Mouse (Mus musculus) cerebellum, postnatal 36 days (tissue): Measurements from ENCODE around the gene Itpr2.

Source experiments
- DNase-seq, 2 experiments: peaks; one replicate each; pipeline ENCODE4 v3.0.0; 2021 to 2022; ENCODE audit warnings: mixed read lengths in 2 of 2

The Itpr2 gene

GRCm38 (mm10) chr6:146136646-146137045, 365.4 kb downstream of the Itpr2 start:
- DNase-seq = peak in 1 of 2 experiments; percentile 25

- DNase-seq = no peak
These were observed 365.8 kb downstream of the Itpr2 start for GRCm38 (mm10) chr6:146136244-146136643.

- DNase-seq = no peak
These were observed 366.7 kb downstream of the Itpr2 start for GRCm38 (mm10) chr6:146135291-146135690.

DNA sequence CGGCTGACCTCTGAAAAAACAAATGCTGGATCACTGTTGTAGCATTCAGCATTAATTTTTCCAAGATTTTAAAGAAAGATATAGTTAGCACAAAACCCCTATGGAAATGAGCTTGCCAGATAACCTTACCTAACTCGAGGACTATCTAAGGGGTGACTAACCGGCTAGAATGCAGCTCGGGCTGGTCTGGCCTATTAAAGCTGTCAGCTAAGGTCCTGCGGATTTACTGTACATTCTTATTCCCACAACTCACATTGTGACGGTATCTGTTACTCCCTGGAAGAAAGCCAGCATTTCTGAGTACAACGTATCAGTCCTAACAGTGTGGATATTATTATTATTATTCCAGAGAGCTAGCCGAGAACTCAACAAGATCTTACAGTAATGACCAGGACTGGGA, 368.1 kb downstream of the Itpr2 start:
- no peak for DNase-seq

- DNase-seq = no peak
These were observed 373.0 kb downstream of the Itpr2 start for GRCm38 (mm10) chr6:146129066-146129465.

DNA sequence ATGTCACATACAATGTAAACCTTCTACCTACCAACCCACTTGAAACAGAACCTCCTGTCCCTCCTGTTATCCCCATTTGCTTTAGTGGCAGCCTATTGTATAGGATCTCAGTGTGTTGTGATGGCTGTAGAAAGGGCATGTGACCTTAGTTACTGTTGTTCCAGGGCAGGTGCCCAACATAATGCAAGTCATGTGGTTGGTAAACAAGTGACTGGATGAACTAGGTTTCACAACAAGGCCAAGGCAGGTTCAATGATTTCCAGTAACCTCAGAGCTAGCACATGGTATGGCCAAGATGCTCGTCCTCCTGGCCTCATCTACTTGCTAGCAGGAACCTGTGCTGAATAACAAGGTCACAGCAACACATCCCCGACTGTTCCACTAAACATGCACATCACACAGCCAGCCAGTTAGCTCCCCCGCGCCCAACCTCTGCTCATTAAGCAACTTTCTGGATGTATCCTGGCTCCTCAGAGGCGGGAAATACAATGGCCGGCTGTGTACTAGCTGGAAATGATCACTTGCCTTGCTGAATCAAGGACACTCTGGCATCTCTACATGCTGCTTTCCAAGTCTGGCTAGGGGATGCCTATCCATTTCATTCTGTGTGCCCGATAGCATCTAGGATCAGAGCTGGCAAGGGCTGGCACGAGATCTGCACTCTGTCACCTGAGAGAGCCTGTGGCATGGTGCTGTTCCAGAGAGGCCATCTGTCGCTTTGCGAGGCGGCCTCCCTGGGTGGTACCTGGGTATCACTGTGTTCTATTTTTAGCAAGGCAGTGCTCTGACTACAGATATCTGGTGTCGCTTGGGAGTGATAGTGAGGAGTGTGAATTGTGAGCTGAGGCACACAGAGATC, 375.0 kb downstream of the Itpr2 start:
- peak; percentile 91 for DNase-seq

DNA sequence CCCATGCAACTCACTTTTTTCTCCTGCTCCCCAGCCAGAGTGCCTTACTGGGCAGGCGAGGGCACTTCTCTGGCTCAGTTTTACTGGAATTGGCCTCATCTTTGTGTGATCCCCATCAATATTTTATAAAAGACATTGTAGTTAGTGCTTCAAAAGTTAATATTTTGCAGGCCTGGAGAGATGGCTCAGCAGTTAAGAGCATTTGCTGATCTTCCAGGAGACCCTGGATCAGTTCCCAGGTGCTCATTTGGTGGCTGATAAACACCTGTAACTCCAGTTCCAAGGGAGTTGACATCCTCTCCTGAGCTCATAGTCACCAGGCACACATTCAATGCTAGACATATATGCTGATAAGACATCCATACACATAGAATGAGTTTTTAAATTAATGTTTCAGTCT, 376.4 kb downstream of the Itpr2 start:
- DNase-seq = no peak

- DNase-seq = no peak
These were observed 377.5 kb downstream of the Itpr2 start for GRCm38 (mm10) chr6:146124479-146124878.

DNA sequence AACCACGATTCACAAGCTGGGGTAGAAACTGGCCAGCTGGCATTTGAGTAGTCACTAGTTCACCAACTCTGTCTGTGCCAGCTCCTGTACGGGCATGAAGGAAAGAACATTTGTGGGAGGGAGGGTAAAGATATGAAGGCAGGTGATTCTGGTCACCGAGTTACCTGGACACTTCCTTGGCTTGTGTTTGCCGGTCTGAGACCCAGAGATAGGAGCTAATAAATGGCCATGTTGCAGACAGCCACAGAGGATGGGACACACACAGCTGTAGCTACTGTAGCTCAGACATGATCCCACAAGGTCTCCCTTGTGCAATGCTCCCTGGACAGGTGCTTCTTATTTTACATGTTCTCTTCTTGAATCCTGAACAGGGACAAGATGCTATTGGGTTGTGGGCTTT, 378.4 kb downstream of the Itpr2 start:
- DNase-seq = no peak

DNA sequence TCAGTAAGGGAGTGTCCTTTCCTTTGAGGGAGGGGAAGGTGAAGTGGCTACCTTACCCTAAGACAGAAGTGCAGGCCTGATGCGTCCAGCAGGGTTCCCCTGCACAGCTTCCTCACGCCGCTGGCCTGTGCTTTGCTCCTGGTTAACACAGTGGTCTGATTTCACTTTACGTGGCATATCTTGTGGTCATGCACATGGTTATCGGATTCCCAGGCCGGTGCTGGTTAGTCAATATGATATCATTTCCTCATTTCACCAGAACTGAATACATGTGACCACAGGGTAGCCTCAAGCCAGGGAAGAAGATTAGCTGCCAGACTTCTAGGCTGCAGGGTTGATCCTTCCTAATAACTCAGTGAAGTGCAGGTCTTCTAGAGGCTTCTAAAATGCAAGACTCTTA, 381.9 kb downstream of the Itpr2 start:
- no peak for DNase-seq

DNA sequence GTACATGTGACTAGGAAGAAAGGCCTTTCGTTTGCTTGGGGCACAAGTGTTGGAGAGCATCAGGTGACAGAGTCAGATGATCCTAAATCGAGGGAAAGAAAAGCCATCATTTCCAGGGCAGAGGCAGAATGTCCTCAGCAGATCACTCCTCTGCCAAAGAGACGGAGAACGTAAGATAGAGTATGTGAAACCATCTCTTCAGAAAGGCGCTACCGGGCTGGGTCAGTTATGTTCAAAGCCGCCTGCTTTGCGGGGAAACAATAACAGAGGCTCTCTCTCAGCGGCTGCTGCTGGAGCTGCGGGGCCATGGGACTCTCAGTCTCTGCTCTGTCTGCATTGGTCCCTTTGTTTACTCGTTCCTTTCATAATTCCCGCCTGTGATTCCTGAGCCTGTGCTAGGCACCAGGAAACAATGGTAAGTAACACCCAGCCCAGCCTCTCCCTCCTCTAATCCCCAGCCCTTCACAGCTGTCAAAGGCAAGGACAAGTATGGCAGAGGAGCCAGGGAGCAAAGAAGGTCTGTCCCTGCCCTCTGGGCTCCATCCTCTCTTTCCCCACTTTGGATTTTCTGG, 387.2 kb downstream of the Itpr2 start:
- no peak for DNase-seq

- no peak for DNase-seq
These were observed 388.0 kb downstream of the Itpr2 start for GRCm38 (mm10) chr6:146114071-146114470.

DNA sequence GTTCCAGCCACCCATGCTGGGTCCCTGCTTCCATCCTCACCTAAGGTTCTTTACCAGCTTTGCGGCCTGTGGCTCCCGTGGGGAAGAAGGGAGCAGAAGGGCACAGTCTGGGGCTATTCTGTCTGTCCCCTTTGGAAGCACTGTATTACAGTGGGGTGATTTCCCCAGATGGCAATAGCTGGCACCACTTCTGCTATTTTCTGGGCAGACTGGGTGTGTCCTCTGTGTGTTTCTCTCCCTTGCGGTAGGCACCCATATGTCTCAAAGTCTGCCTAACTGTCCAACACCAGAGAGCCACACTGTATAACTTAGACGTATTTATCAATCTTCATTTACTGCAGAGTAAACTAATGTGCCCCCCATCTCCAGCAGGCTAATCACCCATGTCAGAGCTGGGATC, 388.9 kb downstream of the Itpr2 start:
- no peak for DNase-seq

GRCm38 (mm10) chr6:146112211-146112610, 389.8 kb downstream of the Itpr2 start:
- no peak for DNase-seq

DNA sequence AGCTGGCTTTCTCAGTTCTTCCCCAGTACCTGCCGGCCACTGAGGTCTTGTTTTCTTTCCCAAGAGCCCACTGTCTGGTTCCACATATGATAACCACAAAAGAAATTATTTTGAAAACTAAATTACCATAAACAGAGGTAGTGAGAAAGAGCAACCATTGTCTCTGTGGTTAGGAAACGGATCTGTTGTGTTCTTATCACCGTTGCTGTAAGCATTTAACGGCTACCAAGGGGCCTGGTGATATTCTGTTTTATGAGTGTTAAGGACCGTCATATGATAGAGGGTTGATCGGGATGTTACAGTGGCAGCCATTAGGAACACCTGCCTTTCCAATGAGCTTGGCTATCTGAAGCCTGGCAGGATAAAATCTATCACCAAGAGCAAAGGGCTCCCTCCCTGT, 390.2 kb downstream of the Itpr2 start:
- no peak for DNase-seq

DNA sequence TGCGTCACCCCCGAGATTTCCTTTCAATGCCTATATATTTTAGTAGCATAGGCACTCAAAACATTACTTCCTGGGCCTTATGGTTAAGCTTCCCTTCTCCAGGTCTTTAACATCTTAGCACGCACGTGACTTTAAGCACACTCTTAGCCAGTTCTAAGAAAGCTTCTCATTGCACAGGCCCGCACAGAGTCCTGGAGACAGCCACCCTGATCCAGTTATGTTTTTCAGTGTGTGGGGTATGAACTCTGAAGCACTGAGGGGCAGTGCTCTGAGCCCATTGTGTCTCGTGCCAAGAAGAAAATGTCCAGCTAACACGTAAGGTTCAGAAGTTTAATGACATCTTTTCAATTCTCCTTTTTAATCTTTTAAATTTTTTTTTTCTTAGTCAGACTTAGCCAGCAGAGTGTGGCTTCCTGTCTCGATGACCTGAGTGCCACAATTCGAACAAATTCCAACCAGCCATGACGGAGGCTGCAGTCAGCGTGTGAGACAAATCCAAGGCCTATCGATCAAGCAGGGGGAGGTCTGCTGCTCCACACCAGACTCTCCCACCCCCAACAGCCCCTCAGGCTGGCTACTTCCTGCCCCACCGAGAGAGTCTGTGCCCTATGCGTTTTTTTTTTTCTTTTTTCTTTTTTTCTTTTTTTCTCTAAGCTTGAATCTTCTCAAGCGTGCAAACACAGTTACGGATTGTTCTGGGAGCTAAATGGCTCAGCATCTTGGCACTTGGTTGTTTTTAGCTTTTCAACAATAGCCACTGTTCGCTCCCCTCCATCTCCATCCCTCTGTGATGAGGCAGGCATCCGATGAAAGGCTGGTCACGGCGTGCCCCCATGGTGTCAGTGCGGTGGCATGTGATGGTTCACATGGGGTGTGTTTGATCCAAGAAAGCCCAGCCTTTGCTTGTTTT, 390.9 kb downstream of the Itpr2 start:
- DNase-seq = no peak

GRCm38 (mm10) chr6:146110425-146110824, 391.6 kb downstream of the Itpr2 start:
- no peak for DNase-seq

GRCm38 (mm10) chr6:146108695-146109094, 393.3 kb downstream of the Itpr2 start:
- DNase-seq = no peak

DNA sequence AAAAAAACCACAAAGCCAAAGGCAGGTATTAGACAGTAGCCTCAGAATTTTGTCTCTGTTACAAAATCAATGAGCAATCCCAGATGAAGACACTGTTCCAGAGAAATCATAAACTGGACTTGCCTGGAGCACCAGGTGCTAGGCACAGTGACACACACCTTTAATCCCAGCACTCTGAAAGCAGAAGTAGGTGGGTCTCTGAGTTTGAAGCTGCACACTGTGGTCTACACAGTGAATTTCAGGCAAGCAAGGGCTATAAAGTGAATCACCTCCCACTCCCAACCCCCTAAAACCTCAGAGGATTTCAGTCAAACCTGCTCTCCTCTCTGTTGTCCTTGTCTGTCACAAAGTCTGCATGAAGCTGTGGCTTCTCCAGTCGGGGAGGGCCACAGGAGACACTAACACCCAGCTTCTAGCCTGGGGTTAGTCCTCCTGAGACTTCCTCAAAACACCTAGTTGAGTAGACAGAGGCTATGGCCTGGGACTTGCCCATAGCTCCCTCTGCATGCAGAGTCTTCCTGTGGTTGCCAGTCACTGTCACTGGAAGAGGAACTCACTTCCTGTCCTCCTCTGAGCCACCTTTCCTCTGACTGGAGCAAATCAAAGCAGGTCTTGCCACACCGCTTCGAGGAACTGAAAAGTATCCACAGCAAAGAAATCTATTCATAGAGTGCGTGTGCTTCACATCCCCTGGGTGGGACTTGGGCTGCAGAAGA, 394.7 kb downstream of the Itpr2 start:
- no peak for DNase-seq

DNA sequence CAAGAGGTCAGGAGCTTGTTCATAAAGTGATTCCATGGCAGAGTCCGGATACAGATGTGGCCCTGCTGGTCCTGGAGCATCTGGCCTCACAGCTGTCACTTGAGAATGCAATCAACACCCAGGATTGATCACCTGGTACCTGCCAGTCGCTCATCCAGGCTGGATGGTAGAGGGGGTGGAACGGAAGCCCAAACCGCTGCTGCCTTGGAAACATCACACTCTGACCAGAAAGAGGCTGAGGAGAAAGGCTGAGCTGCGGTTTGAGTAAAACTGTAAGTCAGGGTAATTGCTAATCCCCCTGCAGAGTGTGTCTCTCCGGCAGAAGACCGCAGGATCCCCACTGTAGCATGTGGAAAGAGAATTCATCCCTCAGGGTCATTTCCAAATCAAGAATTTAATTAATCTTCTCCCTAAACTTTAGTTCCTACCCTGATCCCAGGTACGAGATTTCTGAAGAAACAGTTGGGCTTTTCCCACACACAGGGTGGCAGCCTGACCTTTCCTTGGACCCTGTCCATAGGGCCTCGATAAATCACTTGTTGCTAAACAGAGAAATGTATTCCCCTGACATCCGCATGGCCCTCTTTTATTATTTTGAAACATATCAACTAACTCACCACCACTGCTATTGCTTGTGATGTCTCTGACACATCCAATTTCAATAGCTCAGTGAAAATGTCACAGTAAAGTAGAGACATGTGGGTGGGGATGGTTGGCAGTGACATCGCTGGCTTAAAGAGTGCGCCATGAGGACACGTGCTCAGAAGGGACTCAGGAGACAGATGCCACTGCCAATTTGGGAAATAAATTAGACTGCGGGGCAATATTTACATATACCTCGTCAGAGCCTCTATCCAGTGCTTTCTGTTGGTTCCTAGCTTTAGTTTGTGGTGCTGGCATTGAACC, 418.7 kb downstream of the Itpr2 start:
- DNase-seq = no peak

- DNase-seq = no peak
These were observed 419.5 kb downstream of the Itpr2 start for GRCm38 (mm10) chr6:146082476-146082875.

- no peak for DNase-seq
These were observed 420.4 kb downstream of the Itpr2 start for GRCm38 (mm10) chr6:146081578-146081977.
